Mouse (Mus musculus) hindbrain, embryonic 15.5 days (tissue): ENCODE measurements around the gene Ccl4. TPM values are rescaled to one million over a fixed set of nuclear protein-coding genes. Genes with fewer than 3 reads are reported as not detected.

Source experiments
- ATAC-seq: fragments of 200-750 bp; cut with Nextera tagmentation; 2 replicates; pipeline ENCODE4 v1.8.0; 2017; ENCODE audit warnings: low read depth, moderate number of reproducible peaks, moderate TSS enrichment; ENCODE audit not compliant: low FRiP score
- H3K27ac ChIP-seq: fragments of 300-500 bp; sonication (generic); replicated peaks from 2 replicates; pipeline ENCODE4 v1.5.1; 2015; ENCODE audit warnings: mild to moderate bottlenecking, inconsistent platforms
- H3K27me3 ChIP-seq: fragments of 300-500 bp; sonication (generic); 2 replicates; pipeline ENCODE4 v1.6.1; 2015; ENCODE audit warnings: control low read depth, inconsistent platforms
- H3K36me3 ChIP-seq: fragments of 300-500 bp; sonication (generic); 2 replicates; pipeline ENCODE4 v1.6.1; 2015; ENCODE audit warnings: control low read depth, inconsistent platforms
- H3K4me1 ChIP-seq: fragments of 300-500 bp; sonication (generic); replicated peaks from 2 replicates; pipeline ENCODE4 v1.6.1; 2015; ENCODE audit warnings: control low read depth, inconsistent platforms
- H3K4me2 ChIP-seq: fragments of 300-500 bp; sonication (generic); 2 replicates; pipeline ENCODE4 v1.6.1; 2015; ENCODE audit warnings: moderate library complexity, mild to moderate bottlenecking, inconsistent platforms
- H3K4me3 ChIP-seq: fragments of 300-500 bp; sonication (generic); 2 replicates; pipeline ENCODE4 v1.5.1; 2015; ENCODE audit warnings: mild to moderate bottlenecking, inconsistent platforms
- H3K9ac ChIP-seq: fragments of 300-500 bp; sonication (generic); 2 replicates; pipeline ENCODE4 v1.6.1; 2015; ENCODE audit warnings: inconsistent platforms
- H3K9me3 ChIP-seq: fragments of 300-500 bp; sonication (generic); 2 replicates; pipeline ENCODE4 v1.6.1; 2016; ENCODE audit warnings: control low read depth, inconsistent platforms
- WGBS: fragments of 180-500 bp; shearing (Covaris S2); methylation state at CpG from one replicate; pipeline ENCODE4 v1.1.7; 2015; 5-methylcytosine and 5-hydroxymethylcytosine counted together
- polyA plus RNA-seq: library from polyadenylated mRNA; unstranded; fragments of >200 nt; fragmentation: Nextera tagmentation; extraction: Ambion mirVana; gene quantifications from 2 replicates; pipeline ENCODE4 v1.2.1, GENCODE M21; 2015

Ccl4 gene
- polyA plus RNA-seq, 1 experiment from 2014 or later = 0.80 TPM

- Histone ChIP-seq H3K9me3 (no peaks in the 10 kb centered on the region), H3K9ac (no peak overlapping the region), H3K4me3 (no peak overlapping the region), H3K36me3 (no peaks in the 10 kb centered on the region), H3K4me1 (no peaks in the 10 kb centered on the region), H3K27ac (no peak overlapping the region), H3K27me3 (no peaks in the 10 kb centered on the region), H3K4me2 (no peak overlapping the region)
- no peak for ATAC-seq
- 82% methylated on average over 1 of the region's 1 CpGs for WGBS
Observed at GRCm38 (mm10) chr11:83692008-83692407, 29.6 kb downstream of the Ccl4 start.

GRCm38 (mm10) chr11:83703705-83704104 lies 41.3 kb downstream of the Ccl4 start, which contains the start of gene Wfdc17:
Gene Wfdc17, plus strand, starts transcription at chr11:83703991.
- H3K9me3 ChIP-seq = no peaks in the 10 kb centered on the region
- no peaks in the 10 kb centered on the region for H3K27me3 ChIP-seq
- ATAC-seq = no peak
- no peak within 1 kb of the TSS for H3K9ac ChIP-seq
- H3K27ac ChIP-seq = no peak within 1 kb of the TSS
- WGBS = 66% methylated on average over 1 of the region's 1 CpGs
- no peak within 1 kb of the TSS for H3K4me3 ChIP-seq
- H3K4me2 ChIP-seq = no peak within 1 kb of the TSS
- no peaks in the 10 kb centered on the region for H3K36me3 ChIP-seq
- no peaks in the 10 kb centered on the region for H3K4me1 ChIP-seq

GRCm38 (mm10) chr11:83708715-83709114 lies 46.3 kb downstream of the Ccl4 start, which contains the start of gene Wfdc18:
Gene Wfdc18, plus strand, starts transcription at chr11:83709015.
- Histone ChIP-seq H3K36me3 (no peaks in the 10 kb centered on the region), H3K9me3 (no peaks in the 10 kb centered on the region), H3K9ac (no peak within 1 kb of the TSS), H3K27me3 (no peaks in the 10 kb centered on the region), H3K27ac (no peak within 1 kb of the TSS), H3K4me2 (no peak within 1 kb of the TSS), H3K4me3 (no peak within 1 kb of the TSS), H3K4me1 (no peaks in the 10 kb centered on the region)
- WGBS = 72% methylated on average over 4 of the region's 4 CpGs
- ATAC-seq = no peak

GRCm38 (mm10) chr11:83709683-83710082 lies 47.3 kb downstream of the Ccl4 start:
- Histone ChIP-seq H3K36me3 (no peaks in the 10 kb centered on the region), H3K4me3 (no peak overlapping the region), H3K27ac (no peak overlapping the region), H3K4me1 (no peaks in the 10 kb centered on the region), H3K9ac (no peak overlapping the region), H3K4me2 (no peak overlapping the region), H3K9me3 (no peaks in the 10 kb centered on the region), H3K27me3 (no peaks in the 10 kb centered on the region)
- no peak for ATAC-seq
- 93% methylated on average over 5 of the region's 5 CpGs for WGBS

- Histone ChIP-seq H3K4me2 (no peak overlapping the region), H3K27ac (no peak overlapping the region), H3K36me3 (no peaks in the 10 kb centered on the region), H3K4me1 (no peaks in the 10 kb centered on the region), H3K9ac (no peak overlapping the region), H3K27me3 (no peaks in the 10 kb centered on the region), H3K9me3 (no peaks in the 10 kb centered on the region), H3K4me3 (no peak overlapping the region)
- 87% methylated on average over 1 of the region's 1 CpGs for WGBS
- ATAC-seq = no peak
Observed at GRCm38 (mm10) chr11:83712671-83713070, 50.3 kb downstream of the Ccl4 start.

- no peak overlapping the region for H3K4me3 ChIP-seq
- ATAC-seq = no peak
- no peak overlapping the region for H3K27ac ChIP-seq
- H3K4me1 ChIP-seq = no peaks in the 10 kb centered on the region
- H3K9ac ChIP-seq = no peak overlapping the region
- H3K4me2 ChIP-seq = no peak overlapping the region
- 86% methylated on average over 2 of the region's 2 CpGs for WGBS
- H3K9me3 ChIP-seq = no peaks in the 10 kb centered on the region
- H3K36me3 ChIP-seq = no peaks in the 10 kb centered on the region
- H3K27me3 ChIP-seq = no peaks in the 10 kb centered on the region
Observed at GRCm38 (mm10) chr11:83713925-83714324, 51.5 kb downstream of the Ccl4 start.

Other genes with a start within 250 kb of the Ccl4 start
- 0.41 and 0.91 TPM in 2 replicates for gene Gas2l2, start 233.1 kb upstream of the Ccl4 start, polyA plus RNA-seq
- gene 1700020L24Rik, start 224.9 kb upstream of the Ccl4 start, polyA plus RNA-seq = 0.42 and 0.78 TPM in 2 replicates
- 4.2 TPM in 2 replicates for gene Mmp28, start 199.5 kb upstream of the Ccl4 start, polyA plus RNA-seq
- 9.9 and 12.2 TPM in 2 replicates for gene Taf15, start 189.5 kb upstream of the Ccl4 start, polyA plus RNA-seq
- not detected in 2 replicates for gene Heatr9, start 140.4 kb upstream of the Ccl4 start, polyA plus RNA-seq
- gene Ccl5, start 132.1 kb upstream of the Ccl4 start, polyA plus RNA-seq = 1.3 TPM in 1 of 2 replicates, not detected in the other
- 3.0 and 3.9 TPM in 2 replicates for gene Ccl9, start 83.9 kb upstream of the Ccl4 start, polyA plus RNA-seq
- gene Ccl6, start 69.5 kb upstream of the Ccl4 start, polyA plus RNA-seq = 2.7 and 4.6 TPM in 2 replicates
- gene Rpl9-ps1, start 17.0 kb upstream of the Ccl4 start, polyA plus RNA-seq = not detected in 2 replicates
- 0.94 and 1.8 TPM in 2 replicates for gene Ccl3, start 13.2 kb upstream of the Ccl4 start, polyA plus RNA-seq
- gene Wfdc17, start 41.4 kb downstream of the Ccl4 start, polyA plus RNA-seq = 1.00 and 1.0 TPM in 2 replicates
- gene Wfdc18, start 46.4 kb downstream of the Ccl4 start, polyA plus RNA-seq = not detected in 2 replicates
- not detected in 2 replicates for gene Wfdc21, start 84.4 kb downstream of the Ccl4 start, polyA plus RNA-seq
- gene Heatr6, start 91.1 kb downstream of the Ccl4 start, polyA plus RNA-seq = 31.3 and 32.7 TPM in 2 replicates
- gene Hnf1b, start 187.5 kb downstream of the Ccl4 start, polyA plus RNA-seq = 0.20 and 0.26 TPM in 2 replicates